In the genomic region with DNA sequence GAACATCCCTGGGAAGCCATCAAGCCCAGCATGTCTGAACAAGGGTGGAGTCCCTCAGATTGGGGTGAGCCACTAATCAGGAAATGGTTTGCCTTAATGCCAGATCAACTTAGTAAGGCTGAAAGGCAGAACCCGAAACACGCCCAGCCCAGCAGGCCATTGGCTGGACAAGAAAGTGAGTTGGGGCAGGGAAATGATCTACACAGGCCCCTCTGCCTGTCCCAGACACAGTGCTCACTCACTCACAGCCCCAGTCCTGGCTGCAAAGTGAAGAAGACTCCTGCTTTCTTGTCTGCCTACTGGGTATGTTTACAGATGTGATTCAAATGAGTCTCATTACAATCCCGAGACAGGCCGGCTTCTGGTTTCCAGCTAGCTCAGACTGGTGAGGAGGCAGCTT, we compare ENCODE assay signal across 31 mouse cellular contexts. TPM values are rescaled to one million over a fixed set of nuclear protein-coding genes. Genes with fewer than 3 reads are reported as not detected.
DNase-seq lines count a peak whose midpoint lies in the region; ATAC-seq and TF ChIP-seq lines count a peak whose summit lies in the region.
"Had no signal": no experiment of that assay in that cellular context is flagged by ENCODE, and none has a peak within 500 bp of the region (broad histone marks: within the 10 kb centered on the region; RNA-seq: fewer than 3 reads in every experiment).

No protein-coding gene starts in this region.

- no peak for TF ChIP-seq POLR2A in ES-Bruce4 (IDR thresholded peaks at IDR 0.05; ENCODE audit: insufficient read depth, low read length)
- no peak for TF ChIP-seq POLR2A in bone marrow, adult 2 months (IDR thresholded peaks at IDR 0.05; ENCODE audit: borderline replicate concordance, control insufficient read depth, low read depth, low read length)

- H3K27ac ChIP-seq in ES-Bruce4 (ENCODE audit: insufficient read depth, low read length): peak overlapping the region; percentile 99
- peak overlapping the region; percentile 6; the same call in 1 of the 2 replicates for H3K27ac ChIP-seq in bone marrow, adult 2 months (ENCODE audit: control insufficient read depth, insufficient read depth, low read depth, low read length, poor library complexity)
- peak overlapping the region; percentile 22; the same call in 1 of the 2 replicates for H3K27ac ChIP-seq in stomach, embryonic 16.5 days (ENCODE audit: low read length)
- H3K27ac ChIP-seq in liver, embryonic 12.5 days: no peak overlapping the region
- H3K27ac ChIP-seq: forebrain, embryonic 15.5 days; hindbrain, embryonic 13.5 days; kidney, postnatal 0 days; liver, embryonic 13.5 days; midbrain, embryonic 15.5 days had no signal

- DNase-seq in 416B (ENCODE audit: low read depth): peak; percentile 30
- no peak for DNase-seq in right cerebral cortex, postnatal 36 days (ENCODE audit: low spot score in 2 of 2)
- DNase-seq in thymus, postnatal 14 days: no peak
- DNase-seq: adrenal gland, adult 2 months; adrenal gland, postnatal 36 days; B cell, adult 2 months; cerebellum, adult 8-10 months; cerebellum, postnatal 25 days; embryo, embryonic 11 days; heart, adult 2 months; heart, postnatal 4 days; kidney, adult 8-10 months; kidney, postnatal 4 days; liver, embryonic 13.5 days; lung, adult 18-20 months; lung, postnatal 4 days; right cerebral cortex, postnatal 25 days; thymus, adult 2 months; thymus, postnatal 4 days had no signal

- H3K9me3 ChIP-seq in ES-Bruce4 (replicated peaks; ENCODE audit: control insufficient read depth, insufficient read depth, low read length, poor library complexity, severe bottlenecking): no peaks in the 10 kb centered on the region
- H3K9me3 ChIP-seq in stomach, embryonic 16.5 days (replicated peaks; ENCODE audit: control insufficient read depth, low read length): no peaks in the 10 kb centered on the region
- no peaks in the 10 kb centered on the region for H3K9me3 ChIP-seq in liver, embryonic 12.5 days (replicated peaks)
- H3K9me3 ChIP-seq: forebrain, embryonic 15.5 days; heart, embryonic 12.5 days; hindbrain, embryonic 13.5 days; liver, embryonic 13.5 days; midbrain, embryonic 15.5 days had no signal

- H3K27me3 ChIP-seq in ES-Bruce4 (ENCODE audit: control insufficient read depth, insufficient read depth, low read length, poor library complexity, severe bottlenecking): no peaks in the 10 kb centered on the region
- no peaks in the 10 kb centered on the region for H3K27me3 ChIP-seq in stomach, embryonic 16.5 days (ENCODE audit: control insufficient read depth, insufficient read depth, low read length)
- H3K27me3 ChIP-seq in liver, embryonic 12.5 days (replicated peaks): no peaks in the 10 kb centered on the region
- H3K27me3 ChIP-seq: forebrain, embryonic 15.5 days; heart, embryonic 12.5 days; hindbrain, embryonic 13.5 days; liver, embryonic 13.5 days; midbrain, embryonic 15.5 days had no signal

- 80% methylated on average over 4 of the region's 4 CpGs for WGBS in bone marrow, adult 2 months
- 70% methylated on average over 4 of the region's 4 CpGs for WGBS in stomach, embryonic 16.5 days
- WGBS in liver, embryonic 12.5 days (ENCODE audit: insufficient replicate concordance): 72% methylated on average over 4 of the region's 4 CpGs

- H3K4me2 ChIP-seq in stomach, embryonic 16.5 days (ENCODE audit: low read depth, low read length): no peak overlapping the region
- H3K4me2 ChIP-seq in liver, embryonic 12.5 days: no peak overlapping the region
- H3K4me2 ChIP-seq: forebrain, embryonic 15.5 days; heart, embryonic 12.5 days; hindbrain, embryonic 13.5 days; liver, embryonic 13.5 days; midbrain, embryonic 15.5 days had no signal

- H3K4me1 ChIP-seq in ES-Bruce4 (ENCODE audit: control insufficient read depth, insufficient read depth, low read length): peaks cover 15% of the 10 kb centered on the region
- H3K4me1 ChIP-seq in bone marrow, adult 2 months (ENCODE audit: control insufficient read depth, insufficient read depth, low read length): peaks cover 2% of the 10 kb centered on the region; the same call in 1 of the 2 replicates
- H3K4me1 ChIP-seq in stomach, embryonic 16.5 days (ENCODE audit: control insufficient read depth, insufficient read depth, low read length): peaks cover 24% of the 10 kb centered on the region
- H3K4me1 ChIP-seq in liver, embryonic 12.5 days: peaks cover 14% of the 10 kb centered on the region; the same call in 1 of the 2 replicates
- H3K4me1 ChIP-seq: forebrain, embryonic 15.5 days; midbrain, embryonic 15.5 days had no signal

- no peak overlapping the region for H3K9ac ChIP-seq in ES-Bruce4 (ENCODE audit: low read depth, poor library complexity, severe bottlenecking)
- H3K9ac ChIP-seq in stomach, embryonic 16.5 days (ENCODE audit: low read length): no peak overlapping the region
- no peak overlapping the region for H3K9ac ChIP-seq in liver, embryonic 12.5 days
- H3K9ac ChIP-seq: forebrain, embryonic 15.5 days; heart, embryonic 12.5 days; hindbrain, embryonic 13.5 days; liver, embryonic 13.5 days; midbrain, embryonic 15.5 days had no signal

- ATAC-seq in stomach, embryonic 16.5 days (ENCODE audit: insufficient read depth, low FRiP score): no peak
- no peak for ATAC-seq in liver, embryonic 12.5 days
- ATAC-seq: activated CD4-positive, CD25-positive, alpha-beta regulatory T cell, adult 4 months; forebrain, embryonic 15.5 days; intestine, embryonic 16.5 days; lung, postnatal 0 days; midbrain, embryonic 15.5 days had no signal

- no peaks in the 10 kb centered on the region for H3K36me3 ChIP-seq in ES-Bruce4 (ENCODE audit: control insufficient read depth, insufficient read depth, low read length, poor library complexity, severe bottlenecking)
- H3K36me3 ChIP-seq in stomach, embryonic 16.5 days (ENCODE audit: control insufficient read depth, insufficient read depth, low read length): no peaks in the 10 kb centered on the region
- H3K36me3 ChIP-seq in liver, embryonic 12.5 days: peaks cover 10% of the 10 kb centered on the region
- H3K36me3 ChIP-seq: forebrain, embryonic 15.5 days; heart, embryonic 12.5 days; hindbrain, embryonic 13.5 days; liver, embryonic 13.5 days; midbrain, embryonic 15.5 days had no signal

- no peak overlapping the region for H3K4me3 ChIP-seq in ES-Bruce4 (ENCODE audit: low read depth, low read length)
- no peak overlapping the region for H3K4me3 ChIP-seq in bone marrow, adult 2 months (replicated peaks; ENCODE audit: control insufficient read depth, low read depth, low read length)
- H3K4me3 ChIP-seq in stomach, embryonic 16.5 days (replicated peaks; ENCODE audit: low read length): no peak overlapping the region
- H3K4me3 ChIP-seq in liver, embryonic 12.5 days: no peak overlapping the region
- H3K4me3 ChIP-seq: forebrain, embryonic 15.5 days; heart, adult 2 months; heart, embryonic 12.5 days; hindbrain, embryonic 13.5 days; liver, embryonic 13.5 days; midbrain, embryonic 15.5 days had no signal

- TF ChIP-seq CTCF in ES-Bruce4 (IDR thresholded peaks at IDR 0.05; ENCODE audit: low read depth, low read length): no peak
- TF ChIP-seq CTCF in bone marrow, adult 2 months (IDR thresholded peaks at IDR 0.05; ENCODE audit: control insufficient read depth, insufficient read depth, low read length): no peak

- TF ChIP-seq EP300 in ES-Bruce4 (IDR thresholded peaks at IDR 0.05; ENCODE audit: insufficient read depth, low read depth, low read length): peak; percentile 70; the same call in 1 of the 2 replicates

RNA-seq across cellular contexts. Expression of a gene that starts 37.4 kb away (rescaled TPM):
- 161 and 173 TPM in 2 replicates for polyA plus RNA-seq in ES-Bruce4 (2011; ENCODE audit: insufficient read depth, insufficient read length, low read depth, missing spikeins)
- polyA plus RNA-seq in bone marrow, adult 2 months (2011; ENCODE audit: insufficient read depth, insufficient read length, low replicate concordance, missing spikeins): 89.1 and 162 TPM in 2 replicates
- 313 and 319 TPM in 2 replicates for polyA plus RNA-seq in stomach, embryonic 16.5 days (2015; fragmentation: Nextera tagmentation; extraction: Ambion mirVana)
- polyA plus RNA-seq in liver, embryonic 12.5 days (2016; fragmentation: Nextera tagmentation; extraction: Ambion mirVana): 232 and 236 TPM in 2 replicates
